Mouse (Mus musculus) neural tube, embryonic 12.5 days (tissue): Measurements from ENCODE around the gene Dlg1. TPM values are rescaled to one million over a fixed set of nuclear protein-coding genes. Genes with fewer than 3 reads are reported as not detected.
"Not testable (repeated sequence)": the region's sequence is repeated elsewhere in the genome, so short reads cannot be mapped to it uniquely, and the experiment has no call there.

Experiments
- ATAC-seq: fragments of 200-750 bp; cut with Nextera tagmentation; 2 replicates; pipeline ENCODE4 v1.8.0; 2017; ENCODE audit warnings: low read depth, mild to moderate bottlenecking, moderate TSS enrichment, moderate library complexity; ENCODE audit not compliant: low FRiP score
- H3K27ac ChIP-seq: fragments of 300-500 bp; sonication (generic); 2 replicates; pipeline ENCODE4 v1.5.1; 2016
- H3K27me3 ChIP-seq: fragments of 300-500 bp; sonication (generic); replicated peaks from 2 replicates; pipeline ENCODE4 v1.6.1; 2016; ENCODE audit warnings: mild to moderate bottlenecking
- H3K36me3 ChIP-seq: fragments of 300-500 bp; sonication (generic); 2 replicates; pipeline ENCODE4 v1.6.1; 2016; ENCODE audit warnings: mild to moderate bottlenecking
- H3K4me1 ChIP-seq: fragments of 300-500 bp; sonication (generic); 2 replicates; pipeline ENCODE4 v1.6.1; 2016
- H3K4me2 ChIP-seq: fragments of 300-500 bp; sonication (generic); replicated peaks from 2 replicates; pipeline ENCODE4 v1.6.1; 2016; ENCODE audit warnings: mild to moderate bottlenecking
- H3K4me3 ChIP-seq: fragments of 300-500 bp; sonication (generic); 2 replicates; pipeline ENCODE4 v1.5.1; 2016
- H3K9ac ChIP-seq: fragments of 300-500 bp; sonication (generic); 2 replicates; pipeline ENCODE4 v1.6.1; 2016; ENCODE audit warnings: mild to moderate bottlenecking
- H3K9me3 ChIP-seq: fragments of 300-500 bp; sonication (generic); 2 replicates; pipeline ENCODE4 v1.6.1; 2016; ENCODE audit warnings: mild to moderate bottlenecking
- WGBS: fragments of 180-500 bp; shearing (Covaris S2); methylation state at CpG from one replicate; pipeline ENCODE4 v1.1.7; 2016; 5-methylcytosine and 5-hydroxymethylcytosine counted together
- polyA plus RNA-seq: library from polyadenylated mRNA; unstranded; fragments of >200 nt; fragmentation: Nextera tagmentation; extraction: Ambion mirVana; gene quantifications from 2 replicates; pipeline ENCODE4 v1.2.1, GENCODE M21; 2016

The Dlg1 gene
- polyA plus RNA-seq, 1 experiment from 2014 or later: 22.0 TPM

DNA sequence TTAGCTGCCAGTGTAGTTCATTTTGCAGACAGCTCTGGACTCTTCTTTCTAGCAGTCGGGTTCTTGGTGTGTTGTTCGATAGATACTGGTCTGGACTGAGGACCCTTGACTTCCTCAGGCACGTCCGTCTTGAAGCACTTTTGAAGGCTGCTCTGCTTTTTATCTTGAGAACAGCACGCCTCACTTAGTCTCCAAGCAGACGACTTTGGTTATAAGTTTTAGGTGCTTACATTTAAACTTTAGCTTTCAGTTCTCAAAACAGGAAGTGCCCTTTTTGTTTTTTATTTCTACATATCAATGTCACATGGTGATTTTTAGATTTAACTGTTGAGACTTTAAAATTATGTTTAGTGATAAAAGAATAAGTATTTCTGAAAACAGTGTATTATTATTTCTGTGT lies 33.1 kb downstream of the Dlg1 start:
- no peaks in the 10 kb centered on the region for H3K27me3 ChIP-seq
- no peak overlapping the region for H3K9ac ChIP-seq
- no peak overlapping the region for H3K4me2 ChIP-seq
- WGBS: 70% methylated on average over 6 of the region's 6 CpGs
- H3K4me1 ChIP-seq: no peaks in the 10 kb centered on the region
- no peaks in the 10 kb centered on the region for H3K36me3 ChIP-seq
- ATAC-seq: no peak
- H3K27ac ChIP-seq: no peak overlapping the region
- no peak overlapping the region for H3K4me3 ChIP-seq
- no peaks in the 10 kb centered on the region for H3K9me3 ChIP-seq

DNA sequence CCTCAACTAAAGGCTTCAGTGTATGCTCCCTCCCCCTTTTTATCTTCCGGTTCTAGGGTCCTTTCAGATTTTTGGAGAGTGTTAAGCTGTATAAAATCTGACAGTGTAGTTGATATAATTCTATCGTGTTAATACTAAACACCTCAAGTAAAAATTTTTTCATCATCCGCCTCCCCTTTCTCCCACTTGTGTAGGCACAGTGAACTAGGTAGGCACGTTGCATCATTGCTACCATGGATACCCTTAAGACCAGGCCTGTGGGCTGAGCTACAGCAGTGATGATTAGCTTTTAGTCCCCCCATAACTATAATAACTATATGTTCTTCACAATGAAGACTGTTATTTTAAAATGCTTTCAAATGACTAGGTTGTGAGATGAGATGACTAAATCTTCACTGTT lies 34.1 kb downstream of the Dlg1 start:
- 85% methylated on average over 4 of the region's 4 CpGs for WGBS
- Histone ChIP-seq H3K4me2 (no peak overlapping the region), H3K4me1 (no peaks in the 10 kb centered on the region), H3K27ac (no peak overlapping the region), H3K36me3 (no peaks in the 10 kb centered on the region), H3K27me3 (no peaks in the 10 kb centered on the region), H3K9me3 (no peaks in the 10 kb centered on the region), H3K9ac (no peak overlapping the region), H3K4me3 (no peak overlapping the region)
- no peak for ATAC-seq

DNA sequence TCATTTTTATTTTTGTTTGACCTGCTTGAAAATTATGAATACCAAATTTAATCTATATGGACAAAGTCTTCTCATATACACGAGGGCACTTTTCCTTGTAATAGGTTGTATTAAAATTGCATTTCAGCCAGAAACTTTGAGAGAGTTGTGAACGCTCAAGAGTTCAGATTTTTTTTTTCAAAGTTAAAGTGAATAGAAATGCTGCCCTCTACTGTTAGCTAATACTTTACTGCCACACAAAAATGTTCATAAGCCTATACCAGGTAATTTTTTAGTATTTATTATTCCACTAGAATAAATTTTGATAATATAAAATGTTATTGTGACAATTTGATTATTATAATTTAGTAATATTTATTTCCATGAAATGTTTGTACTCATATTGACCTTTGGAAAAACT lies 42.0 kb downstream of the Dlg1 start:
- Histone ChIP-seq H3K9me3 (no peaks in the 10 kb centered on the region), H3K4me2 (no peak overlapping the region), H3K36me3 (no peaks in the 10 kb centered on the region), H3K27me3 (no peaks in the 10 kb centered on the region), H3K27ac (no peak overlapping the region), H3K4me3 (no peak overlapping the region), H3K4me1 (no peaks in the 10 kb centered on the region), H3K9ac (no peak overlapping the region)
- 53% methylated on average over 2 of the region's 2 CpGs for WGBS
- ATAC-seq: no peak

DNA sequence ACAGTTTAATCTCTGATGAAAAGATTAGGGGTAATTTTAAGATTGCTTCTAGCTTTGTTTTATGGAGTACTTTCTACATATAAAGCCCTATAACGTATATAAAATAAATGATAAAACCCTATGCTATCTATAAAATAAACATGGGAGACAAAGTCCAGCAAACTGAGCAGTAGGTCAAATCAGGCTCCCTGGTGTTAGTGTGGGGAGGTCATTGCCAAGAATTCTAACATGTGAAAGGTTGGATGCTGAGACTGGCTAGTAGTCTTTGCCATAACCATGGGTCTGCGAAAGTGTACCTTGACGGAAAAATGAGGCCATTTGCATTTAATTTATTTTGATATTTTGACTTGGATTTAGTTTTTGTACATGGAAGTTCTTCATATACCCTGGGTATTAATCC lies 42.7 kb downstream of the Dlg1 start:
- no peak for ATAC-seq
- 93% methylated on average over 3 of the region's 3 CpGs for WGBS
- H3K27ac ChIP-seq: no peak overlapping the region
- no peak overlapping the region for H3K4me3 ChIP-seq
- H3K9me3 ChIP-seq: no peaks in the 10 kb centered on the region
- no peaks in the 10 kb centered on the region for H3K36me3 ChIP-seq
- H3K9ac ChIP-seq: no peak overlapping the region
- no peaks in the 10 kb centered on the region for H3K27me3 ChIP-seq
- no peaks in the 10 kb centered on the region for H3K4me1 ChIP-seq
- no peak overlapping the region for H3K4me2 ChIP-seq

DNA sequence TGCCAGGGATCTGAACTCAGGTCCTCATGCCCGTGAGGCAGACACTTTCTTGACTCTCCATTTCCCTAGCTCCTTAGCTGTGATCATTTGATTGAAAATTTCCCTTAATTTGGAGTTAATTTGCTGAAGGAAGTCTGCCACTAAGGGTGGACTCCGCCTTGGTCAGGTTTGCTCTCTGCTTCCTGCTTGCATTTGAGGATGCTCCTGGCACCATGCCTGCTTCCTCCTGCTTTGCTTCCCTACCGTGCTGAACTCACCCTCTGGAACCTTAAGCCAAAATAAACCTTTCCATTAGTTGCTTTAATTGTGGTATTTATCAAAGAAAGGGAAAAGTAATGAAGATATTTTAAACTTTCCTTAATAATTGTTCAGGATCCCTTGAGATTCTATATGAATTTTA lies 44.1 kb downstream of the Dlg1 start:
- H3K9me3 ChIP-seq: no peaks in the 10 kb centered on the region
- H3K4me2 ChIP-seq: no peak overlapping the region
- ATAC-seq: no peak
- WGBS: 92% methylated on average over 3 of the region's 3 CpGs
- H3K9ac ChIP-seq: no peak overlapping the region
- no peak overlapping the region for H3K27ac ChIP-seq
- H3K4me1 ChIP-seq: no peaks in the 10 kb centered on the region
- no peaks in the 10 kb centered on the region for H3K27me3 ChIP-seq
- H3K4me3 ChIP-seq: no peak overlapping the region
- H3K36me3 ChIP-seq: no peaks in the 10 kb centered on the region

DNA sequence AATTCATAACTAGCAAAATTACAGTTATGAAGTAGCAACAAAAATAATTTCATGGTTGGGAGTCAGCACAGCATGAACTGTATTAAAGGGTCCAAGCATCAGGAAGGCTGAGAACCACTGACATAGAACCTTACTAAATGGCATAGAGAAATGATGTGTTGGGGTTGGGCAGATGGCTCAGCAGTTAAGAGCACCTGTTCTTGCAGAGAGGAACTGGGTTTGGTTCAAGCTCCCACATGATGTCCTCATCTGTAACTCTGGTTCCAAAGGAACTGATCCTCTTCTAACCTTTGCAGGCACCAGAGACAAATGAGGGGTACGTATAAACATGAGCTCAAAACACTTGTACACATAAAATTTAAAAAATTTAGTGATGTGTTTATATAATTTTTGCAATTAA lies 59.7 kb downstream of the Dlg1 start:
- Histone ChIP-seq H3K9ac (no peak overlapping the region), H3K27ac (no peak overlapping the region)

DNA sequence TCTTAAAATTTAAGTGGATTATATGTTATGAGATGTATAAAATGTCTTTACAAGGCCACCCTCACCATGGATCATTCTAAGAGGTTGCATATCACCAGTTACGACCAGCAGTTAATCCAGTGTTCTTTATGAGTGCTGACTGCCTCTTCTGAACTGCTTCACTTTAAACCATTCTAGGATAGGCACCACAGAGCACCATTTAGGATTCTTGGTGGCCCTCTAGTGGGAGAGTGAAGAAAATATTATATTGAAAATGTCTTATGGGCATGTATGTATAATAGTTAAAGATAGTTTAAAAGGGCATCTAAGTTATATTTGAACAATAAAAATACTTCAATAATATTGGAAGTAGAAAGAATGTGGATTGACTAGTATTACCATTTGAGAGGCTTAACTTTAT lies 60.9 kb downstream of the Dlg1 start:
- no peak overlapping the region for H3K4me2 ChIP-seq
- H3K27ac ChIP-seq: no peak overlapping the region
- H3K9ac ChIP-seq: no peak overlapping the region
- H3K9me3 ChIP-seq: 0 out of 2 replicates have a peak, but pooled peaks cover 7% of the 10 kb centered on the region
- H3K27me3 ChIP-seq: no peaks in the 10 kb centered on the region
- 40% methylated on average over 1 of the region's 1 CpGs for WGBS
- no peak for ATAC-seq
- no peaks in the 10 kb centered on the region for H3K4me1 ChIP-seq
- H3K36me3 ChIP-seq: no peaks in the 10 kb centered on the region
- H3K4me3 ChIP-seq: no peak overlapping the region

More for the DNA sequence above, 59.7 kb downstream of the Dlg1 start:
- Histone ChIP-seq H3K4me2 (no peak overlapping the region), H3K36me3 (no peaks in the 10 kb centered on the region), H3K9me3 (0 out of 2 replicates have a peak, but pooled peaks cover 7% of the 10 kb centered on the region), H3K4me3 (no peak overlapping the region), H3K27me3 (no peaks in the 10 kb centered on the region), H3K4me1 (no peaks in the 10 kb centered on the region)
- WGBS: 93% methylated on average over 1 of the region's 1 CpGs
- no peak for ATAC-seq

DNA sequence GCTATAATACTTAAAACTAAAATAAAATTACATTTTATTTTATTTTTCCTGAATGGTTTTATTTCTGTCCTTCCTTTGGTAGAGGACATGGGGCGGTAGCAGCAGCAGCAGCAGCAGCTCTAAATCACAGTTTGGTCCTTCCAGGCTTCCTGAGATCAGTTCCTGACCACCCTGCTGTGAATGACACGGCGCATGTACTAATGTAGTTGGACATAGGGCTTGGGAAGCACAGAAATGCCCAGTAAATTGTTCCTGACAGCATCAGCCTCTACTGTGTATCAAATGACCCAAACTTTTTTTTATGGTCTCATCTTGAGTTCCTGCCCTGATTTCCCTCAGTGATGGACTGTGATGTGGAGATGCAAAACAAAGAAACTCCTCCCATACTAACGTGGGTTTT lies 61.6 kb downstream of the Dlg1 start:
- H3K27me3 ChIP-seq: no peaks in the 10 kb centered on the region
- H3K4me2 ChIP-seq: no peak overlapping the region
- 0 out of 2 replicates have a peak, but pooled peaks cover under 1% of the 10 kb centered on the region for H3K9me3 ChIP-seq
- H3K36me3 ChIP-seq: no peaks in the 10 kb centered on the region
- H3K4me1 ChIP-seq: no peaks in the 10 kb centered on the region
- H3K9ac ChIP-seq: no peak overlapping the region
- no peak overlapping the region for H3K4me3 ChIP-seq
- ATAC-seq: no peak
- H3K27ac ChIP-seq: no peak overlapping the region
- 85% methylated on average over 4 of the region's 4 CpGs for WGBS

DNA sequence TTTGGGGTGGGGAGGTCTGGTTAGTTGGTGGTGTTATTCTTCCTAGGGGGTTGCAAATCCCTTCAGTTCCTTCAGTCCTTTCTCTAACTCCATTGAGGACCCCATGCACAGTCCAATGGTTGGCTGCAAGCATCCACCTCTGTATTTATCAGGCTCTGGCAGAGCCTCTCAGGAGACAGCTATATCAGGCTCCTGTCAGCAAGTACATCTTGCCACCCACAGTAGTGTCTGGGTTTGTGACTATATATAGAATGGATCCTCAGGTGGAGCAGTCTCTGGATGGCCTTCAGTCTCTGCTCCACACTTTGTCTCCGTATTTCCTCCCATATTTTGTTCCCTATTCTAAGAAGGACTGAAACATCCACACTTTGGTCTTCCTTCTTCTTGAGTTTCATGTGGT lies 67.7 kb downstream of the Dlg1 start:
- H3K27ac ChIP-seq, H3K36me3 ChIP-seq, H3K9ac ChIP-seq, H3K4me3 ChIP-seq, H3K4me2 ChIP-seq, H3K27me3 ChIP-seq, H3K4me1 ChIP-seq, H3K9me3 ChIP-seq, ATAC-seq: not testable (repeated sequence)
- 100% methylated on average over 1 of the region's 1 CpGs for WGBS

DNA sequence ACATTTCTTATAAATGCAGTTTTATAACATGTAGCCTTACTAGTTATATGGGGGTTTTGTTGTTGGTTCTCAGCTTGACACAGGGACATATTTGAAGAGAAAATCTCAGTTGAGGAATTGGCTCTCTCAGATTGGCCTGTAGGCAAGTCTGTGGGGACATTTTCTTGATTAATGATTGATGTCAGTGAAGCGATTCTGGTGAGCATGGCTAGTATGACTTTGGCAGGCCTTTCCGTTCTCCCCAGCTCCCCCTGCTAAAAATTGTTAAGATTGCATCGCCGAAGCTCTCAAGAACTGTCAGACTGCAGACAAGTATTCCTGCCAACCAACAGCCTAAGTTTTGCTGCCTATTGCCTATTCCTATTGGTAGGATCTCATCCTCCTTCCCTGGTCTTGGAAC lies 73.8 kb downstream of the Dlg1 start:
- no peaks in the 10 kb centered on the region for H3K9me3 ChIP-seq
- no peak overlapping the region for H3K9ac ChIP-seq
- no peak overlapping the region for H3K4me3 ChIP-seq
- H3K4me1 ChIP-seq: no peaks in the 10 kb centered on the region
- no peak overlapping the region for H3K27ac ChIP-seq
- no peak overlapping the region for H3K4me2 ChIP-seq
- ATAC-seq: no peak
- H3K36me3 ChIP-seq: no peaks in the 10 kb centered on the region
- no peaks in the 10 kb centered on the region for H3K27me3 ChIP-seq
- 87% methylated on average over 4 of the region's 4 CpGs for WGBS

DNA sequence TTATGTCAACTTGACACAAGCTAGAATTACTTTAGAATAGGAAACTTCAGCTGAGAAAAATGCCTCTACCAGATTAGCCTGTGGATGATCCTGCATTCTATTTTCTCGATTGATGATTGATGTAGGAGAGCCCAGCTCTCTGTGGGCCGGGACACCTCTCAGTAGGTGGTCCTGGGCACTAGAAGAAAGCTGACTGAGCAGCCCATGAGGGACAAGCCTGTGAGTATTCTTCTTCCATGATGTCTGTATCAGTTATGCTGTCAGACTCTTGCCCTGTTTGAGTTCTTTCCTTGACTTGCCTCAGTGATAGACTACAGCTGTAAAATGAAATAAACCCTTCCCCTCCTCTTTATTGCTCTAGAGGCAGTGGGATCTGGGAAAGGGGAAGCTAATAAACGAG lies 74.5 kb downstream of the Dlg1 start:
- no peak overlapping the region for H3K4me3 ChIP-seq
- no peak overlapping the region for H3K27ac ChIP-seq
- WGBS: 40% methylated on average over 3 of the region's 3 CpGs
- no peak overlapping the region for H3K4me2 ChIP-seq
- no peaks in the 10 kb centered on the region for H3K36me3 ChIP-seq
- no peak for ATAC-seq
- no peak overlapping the region for H3K9ac ChIP-seq
- no peaks in the 10 kb centered on the region for H3K4me1 ChIP-seq
- no peaks in the 10 kb centered on the region for H3K27me3 ChIP-seq
- no peaks in the 10 kb centered on the region for H3K9me3 ChIP-seq

DNA sequence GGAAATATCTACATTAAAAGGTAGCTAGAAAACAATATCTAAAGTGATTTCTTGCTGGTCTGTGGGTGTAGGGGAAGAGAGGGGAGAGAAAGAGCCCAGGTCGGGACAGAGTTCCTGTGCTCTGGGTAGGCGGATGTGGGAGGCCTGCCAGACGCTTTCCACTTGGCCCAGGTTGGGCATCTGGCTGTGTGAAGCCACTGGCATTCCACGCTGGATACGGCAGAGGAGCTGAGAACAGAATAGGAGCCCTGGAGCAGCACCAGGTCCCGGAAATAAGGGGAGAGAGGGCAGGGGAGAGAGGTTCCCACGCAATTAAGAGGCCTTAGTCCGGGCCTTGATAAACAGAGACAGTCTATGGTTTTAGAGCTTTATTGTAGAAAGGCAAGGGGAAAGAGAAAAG lies 77.0 kb downstream of the Dlg1 start:
- WGBS: 67% methylated on average over 8 of the region's 8 CpGs
- no peak for ATAC-seq
- Histone ChIP-seq H3K9me3 (peaks cover 5% of the 10 kb centered on the region; the same call in 1 of the 2 replicates), H3K27me3 (no peaks in the 10 kb centered on the region), H3K9ac (no peak overlapping the region), H3K4me3 (no peak overlapping the region), H3K4me2 (no peak overlapping the region), H3K4me1 (no peaks in the 10 kb centered on the region), H3K36me3 (no peaks in the 10 kb centered on the region), H3K27ac (no peak overlapping the region)

DNA sequence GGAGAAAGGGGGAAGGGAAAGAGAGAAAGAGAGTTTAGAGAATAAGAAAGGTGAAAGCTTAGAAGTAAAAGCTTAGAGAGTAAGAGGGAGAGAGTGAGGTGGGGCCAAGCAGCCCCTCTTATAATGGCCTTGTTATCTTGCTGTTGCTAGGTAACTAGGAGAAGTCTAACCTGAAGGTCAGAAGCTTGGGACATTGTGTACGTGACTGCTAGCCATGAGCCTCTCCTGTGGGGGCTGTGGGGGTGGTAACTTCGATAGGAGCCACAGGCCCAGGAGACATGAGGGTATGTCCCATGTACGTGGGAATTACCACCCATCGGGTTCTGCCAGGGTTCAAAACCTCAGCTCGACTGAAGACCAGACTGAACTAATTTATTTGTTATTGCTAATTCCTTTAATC lies 77.5 kb downstream of the Dlg1 start:
- ATAC-seq: no peak
- Histone ChIP-seq H3K9me3 (peaks cover 6% of the 10 kb centered on the region; the same call in 1 of the 2 replicates), H3K36me3 (no peaks in the 10 kb centered on the region), H3K4me2 (no peak overlapping the region), H3K9ac (no peak overlapping the region), H3K27me3 (no peaks in the 10 kb centered on the region), H3K4me3 (no peak overlapping the region), H3K27ac (no peak overlapping the region), H3K4me1 (no peaks in the 10 kb centered on the region)
- WGBS: 80% methylated on average over 5 of the region's 5 CpGs
